Mouse (Mus musculus) CH12F3 (cell line): Measurements from ENCODE around the gene Zfp777.

Experiments
- in situ Hi-C: fragments of 300-500 bp; cut with MboI; formaldehyde crosslinking; loops from 2 replicates; pipeline ENCODE4 v1.14.3; 2020; ENCODE audit warnings: low sequenced_read_pairs

The Zfp777 gene

DNA sequence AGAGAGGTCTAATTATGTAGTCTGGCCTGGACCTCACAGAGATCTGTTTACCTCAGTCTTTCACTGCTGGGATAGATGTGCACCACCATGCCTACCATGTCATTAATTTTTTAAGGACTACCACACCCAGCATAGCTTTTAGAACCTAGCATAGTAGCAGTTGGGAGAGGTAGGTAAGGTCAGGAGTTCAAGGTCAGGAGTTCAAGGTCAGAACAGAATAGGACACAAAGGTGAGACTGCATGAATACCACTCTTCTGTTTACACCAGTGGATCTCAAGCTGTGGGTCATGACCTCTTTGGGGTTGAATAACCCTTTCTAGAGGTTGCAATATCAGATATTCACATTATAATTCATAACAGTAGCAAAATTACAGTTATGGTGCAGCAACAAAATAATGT lies 16.1 kb downstream of the Zfp777 start:
- in situ Hi-C loops, result no loop called here

- in situ Hi-C loops, result no loop called here
Measured at GRCm38 (mm10) chr6:48025905-48026660, 22.6 kb downstream of the Zfp777 start.

GRCm38 (mm10) chr6:48024994-48025345 lies 23.7 kb downstream of the Zfp777 start:
- in situ Hi-C loops, result no loop called here

- in situ Hi-C loops, result no loop called here
Measured at GRCm38 (mm10) chr6:48024330-48024993, 24.2 kb downstream of the Zfp777 start.

GRCm38 (mm10) chr6:48022672-48023071 lies 26.0 kb downstream of the Zfp777 start:
- in situ Hi-C loops, result no loop called here

DNA sequence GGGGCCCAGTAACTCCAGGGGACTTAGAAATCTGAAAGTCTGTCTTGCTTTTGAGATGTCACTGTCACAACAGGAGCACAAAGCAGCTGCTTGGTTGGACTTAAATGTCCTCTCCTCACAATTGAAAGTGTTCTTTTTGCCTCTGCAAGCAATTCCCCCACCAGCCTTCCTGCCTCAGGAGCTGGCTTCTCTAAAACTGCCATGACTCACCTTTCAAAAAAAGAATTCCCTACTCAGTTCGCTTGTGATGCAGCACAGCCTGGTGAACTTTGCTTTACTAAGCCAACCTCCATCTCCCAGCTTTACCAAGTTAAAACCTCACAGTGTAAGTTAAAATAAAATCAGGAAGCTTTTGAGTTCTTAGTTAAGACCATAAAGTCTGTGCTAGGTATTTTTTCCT lies 27.0 kb downstream of the Zfp777 start:
- in situ Hi-C loops, result no loop called here

DNA sequence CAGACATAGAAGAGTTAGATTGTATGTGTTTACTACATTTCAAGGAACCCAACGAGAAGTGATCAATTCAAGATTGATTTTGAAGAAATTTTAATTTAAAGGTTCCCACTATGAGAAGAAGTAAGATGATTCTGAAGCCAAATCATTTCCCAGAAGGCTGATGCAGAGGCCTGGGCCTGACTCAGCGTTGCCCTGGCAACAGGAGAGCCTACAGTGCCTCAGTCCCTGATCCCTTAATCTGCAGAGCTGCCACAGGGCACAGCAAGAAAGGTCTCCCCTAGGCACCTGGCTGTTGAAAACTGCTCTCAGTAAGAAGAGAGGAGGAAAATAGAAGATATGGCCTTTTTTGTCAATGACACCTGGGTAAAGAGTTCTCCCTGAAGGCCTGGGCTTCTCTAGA lies 28.7 kb downstream of the Zfp777 start:
- in situ Hi-C loops, result no loop called here

- in situ Hi-C loops, result no loop called here
Measured at GRCm38 (mm10) chr6:48016841-48017240, 31.9 kb downstream of the Zfp777 start.

DNA sequence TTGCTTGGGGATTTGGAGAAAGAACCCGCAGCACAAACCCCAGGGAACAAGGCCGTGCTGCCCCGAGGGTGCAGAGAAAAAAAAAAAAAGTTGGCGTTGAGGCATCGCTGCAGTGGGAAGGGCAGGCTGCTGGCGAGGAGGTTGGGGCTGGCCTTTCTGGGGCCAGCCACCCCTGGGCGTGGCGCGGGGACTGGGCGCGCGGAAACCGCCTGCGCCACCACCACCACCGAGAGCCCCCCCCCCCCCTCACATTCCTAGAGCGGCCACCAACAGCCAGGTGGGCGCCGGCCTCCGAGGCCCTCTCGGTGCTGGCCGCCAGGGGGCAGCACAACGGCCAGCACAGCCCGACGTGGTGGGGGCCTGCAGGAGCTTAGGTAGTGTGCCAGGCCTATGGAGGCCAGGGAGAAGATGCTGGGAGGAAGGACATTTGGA lies 32.6 kb downstream of the Zfp777 start:
- in situ Hi-C loops, result no loop called here

- in situ Hi-C loops, result no loop called here
Measured at GRCm38 (mm10) chr6:48010727-48011126, 38.0 kb downstream of the Zfp777 start.

- in situ Hi-C loops, result no loop called here
Measured at GRCm38 (mm10) chr6:47995661-47996060, 53.0 kb downstream of the Zfp777 start.

- in situ Hi-C loops, result no loop called here
Measured at GRCm38 (mm10) chr6:47983936-47984335, 64.8 kb downstream of the Zfp777 start.

DNA sequence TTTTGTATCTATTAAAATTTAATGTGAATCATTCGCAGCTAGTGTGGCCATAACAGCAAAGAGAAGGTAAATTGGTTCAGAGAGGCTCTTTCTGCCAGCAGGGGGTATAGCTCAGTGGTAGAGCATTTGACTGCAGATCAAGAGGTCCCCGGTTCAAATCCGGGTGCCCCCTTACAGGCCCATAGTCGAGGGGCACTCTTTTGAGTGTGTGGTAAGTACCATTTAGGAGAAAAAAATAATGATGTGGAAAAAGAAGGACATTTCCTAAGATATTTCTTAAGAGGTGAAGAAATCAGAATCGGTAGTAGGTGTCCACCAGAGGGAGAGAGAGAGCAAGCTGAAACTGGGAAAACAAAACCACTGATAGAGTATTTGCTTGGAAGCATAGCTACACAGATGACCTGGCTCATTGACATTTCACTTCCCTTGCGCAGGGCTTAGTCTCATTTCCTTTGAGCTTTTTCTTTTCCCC lies 69.8 kb downstream of the Zfp777 start:
- in situ Hi-C loops, result no loop called here

- in situ Hi-C loops, result no loop called here
Measured at GRCm38 (mm10) chr6:47974599-47974998, 74.1 kb downstream of the Zfp777 start.
